In genomic region chr10:105573306-105573907, GRCm38 (mm10) we compare ENCODE assay signal across 8 mouse cellular contexts. TPM values are rescaled to one million over a fixed set of nuclear protein-coding genes. Genes with fewer than 3 reads are reported as not detected.
DNase-seq lines count a peak whose midpoint lies in the region; ATAC-seq and TF ChIP-seq lines count a peak whose summit lies in the region.

No protein-coding gene starts in this region.

- H3K36me3 ChIP-seq in embryonic facial prominence, embryonic 11.5 days (replicated peaks; ENCODE audit: control insufficient read depth, insufficient read depth, low read depth, low read length), result no peaks in the 10 kb centered on the region
- H3K36me3 ChIP-seq in heart, postnatal 0 days (replicated peaks; ENCODE audit: control insufficient read depth, insufficient read depth, low read length), result no peaks in the 10 kb centered on the region

- H3K9ac ChIP-seq in embryonic facial prominence, embryonic 11.5 days (replicated peaks; ENCODE audit: low read length), result peak overlapping the region; percentile 70
- H3K9ac ChIP-seq in heart, postnatal 0 days (replicated peaks; ENCODE audit: low read depth, low read length), result peak overlapping the region; percentile 60

- H3K4me3 ChIP-seq in embryonic facial prominence, embryonic 11.5 days (ENCODE audit: low read depth, low read length), result peak overlapping the region; percentile 73
- peak overlapping the region; percentile 83 for H3K4me3 ChIP-seq in heart, postnatal 0 days (ENCODE audit: low read depth, low read length)

- ATAC-seq in embryonic facial prominence, embryonic 11.5 days (replicated peaks; ENCODE audit: insufficient number of reproducible peaks, low FRiP score, low TSS enrichment, low read depth), result peak; percentile 4; the same call in 1 of the 2 replicates
- ATAC-seq in heart, postnatal 0 days (ENCODE audit: insufficient read depth, low read depth), result no peak

- H3K27ac ChIP-seq in embryonic facial prominence, embryonic 11.5 days (replicated peaks; ENCODE audit: low read depth, low read length), result peak overlapping the region; percentile 75
- H3K27ac ChIP-seq in heart, postnatal 0 days (ENCODE audit: low read depth), result peak overlapping the region; percentile 40

- H3K27me3 ChIP-seq in embryonic facial prominence, embryonic 11.5 days (ENCODE audit: control insufficient read depth, insufficient read depth, low read length), result no peaks in the 10 kb centered on the region
- H3K27me3 ChIP-seq in heart, postnatal 0 days (ENCODE audit: control insufficient read depth, insufficient read depth, low read length), result no peaks in the 10 kb centered on the region

- no peaks in the 10 kb centered on the region for H3K9me3 ChIP-seq in embryonic facial prominence, embryonic 11.5 days (replicated peaks; ENCODE audit: control insufficient read depth, low read length)
- H3K9me3 ChIP-seq in heart, postnatal 0 days (replicated peaks; ENCODE audit: control insufficient read depth, low read length), result no peaks in the 10 kb centered on the region

- peak; percentile 53 for DNase-seq in 416B (ENCODE audit: low read depth)
- DNase-seq in adrenal gland, adult 8-10 months, result peak; percentile 8
- peak; percentile 55 for DNase-seq in embryonic facial prominence, embryonic 11.5 days (ENCODE audit: low spot score)
- peak; percentile 26 for DNase-seq in heart, postnatal 0 days (ENCODE audit: low spot score)
- DNase-seq in kidney, postnatal 25 days, result peak; percentile 44 to 68
- peak; percentile 62 for DNase-seq in lung, postnatal 10 days
- DNase-seq in right cerebral cortex, postnatal 10 days (ENCODE audit: low spot score in 2 of 2), result peak; percentile 36 to 52
- DNase-seq in urinary bladder, postnatal 4 days (ENCODE audit: low spot score in 2 of 2), result peak; percentile 35 to 60

- peak overlapping the region; percentile 77 for H3K4me2 ChIP-seq in embryonic facial prominence, embryonic 11.5 days (ENCODE audit: low read depth, low read length)
- peak overlapping the region; percentile 95 for H3K4me2 ChIP-seq in heart, postnatal 0 days (ENCODE audit: low read depth, low read length)

- TF ChIP-seq EP300 in heart, postnatal 0 days (IDR thresholded peaks at IDR 0.05; ENCODE audit: low read depth), result no peak

- TF ChIP-seq CTCF in heart, postnatal 0 days (IDR thresholded peaks at IDR 0.05; ENCODE audit: low read depth), result no peak

- no peaks in the 10 kb centered on the region for H3K4me1 ChIP-seq in embryonic facial prominence, embryonic 11.5 days (ENCODE audit: control insufficient read depth, insufficient read depth, low read length)
- peaks cover 3% of the 10 kb centered on the region; the same call in 1 of the 2 replicates for H3K4me1 ChIP-seq in heart, postnatal 0 days (ENCODE audit: control insufficient read depth, insufficient read depth)

- under 1% methylated on average over 37 of the region's 37 CpGs for WGBS in embryonic facial prominence, embryonic 11.5 days
- WGBS in heart, postnatal 0 days, result 2% methylated on average over 35 of the region's 37 CpGs

RNA-seq across cellular contexts. Expression of gene Tmtc2, which starts 0.8 kb away (rescaled TPM):
- total RNA-seq in adrenal gland, adult 8-10 months (2022), result 1 to 10 TPM; 2.0 to 5.2 (median 2.9) TPM
- polyA plus RNA-seq in embryonic facial prominence, embryonic 11.5 days (2014; fragmentation: Nextera tagmentation; extraction: Ambion mirVana), result 7.6 and 7.8 TPM in 2 replicates
- 4.5 and 5.1 TPM in 2 replicates for total RNA-seq in heart, postnatal 0 days (2014; rRNA removed; ENCODE audit: low replicate concordance)
- 1.5 and 1.9 TPM in 2 replicates for polyA plus RNA-seq in heart, postnatal 0 days (2015; fragmentation: Nextera tagmentation; extraction: Ambion mirVana)

Comparison
In these comparisons a context has a peak if more than half of its experiments do, and no peak if none do; other contexts are left out.
1. DNase-seq: peak in every context shown above with its lines; median percentile 62 in lung, postnatal 10 days; 56 in kidney, postnatal 25 days; 55 in embryonic facial prominence, embryonic 11.5 days; 53 in 416B; 48 in urinary bladder, postnatal 4 days; 44 in right cerebral cortex, postnatal 10 days; 26 in heart, postnatal 0 days; 8 in adrenal gland, adult 8-10 months.